Mouse (Mus musculus) forebrain, embryonic 11.5 days (tissue): ENCODE measurements around the gene Spock2. TPM values are rescaled to one million over a fixed set of nuclear protein-coding genes. Genes with fewer than 3 reads are reported as not detected.
A peak's percentile ranks its signal among the peaks of the same experiment; 100 is the strongest.

Source experiments
- ATAC-seq: fragments of 200-750 bp; cut with Nextera tagmentation; replicated peaks from 2 replicates; pipeline ENCODE4 v1.8.0; 2017; ENCODE audit warnings: moderate TSS enrichment; ENCODE audit not compliant: low FRiP score
- DNase-seq: peaks from one replicate; pipeline ENCODE4 v3.0.0-alpha.2; 2017; ENCODE audit warnings: low spot score
- H3K27ac ChIP-seq: fragments of 300-500 bp; sonication (generic); 2 replicates; pipeline ENCODE4 v1.5.1; 2014; ENCODE audit warnings: low read depth, low read length
- H3K27me3 ChIP-seq: fragments of 300-500 bp; sonication (generic); 2 replicates; pipeline ENCODE4 v1.6.1; 2014; ENCODE audit warnings: mild to moderate bottlenecking, low read length, mixed read lengths; ENCODE audit not compliant: control insufficient read depth, insufficient read depth
- H3K36me3 ChIP-seq: fragments of 300-500 bp; sonication (generic); 2 replicates; pipeline ENCODE4 v1.6.1; 2014; ENCODE audit warnings: mild to moderate bottlenecking, low read length, moderate library complexity, mixed read lengths; ENCODE audit not compliant: control insufficient read depth, insufficient read depth
- H3K4me1 ChIP-seq: fragments of 300-500 bp; sonication (generic); replicated peaks from 2 replicates; pipeline ENCODE4 v1.6.1; 2014; ENCODE audit warnings: low read length, mixed read lengths; ENCODE audit not compliant: control insufficient read depth, insufficient read depth
- H3K4me2 ChIP-seq: fragments of 300-500 bp; sonication (generic); 2 replicates; pipeline ENCODE4 v1.6.1; 2014; ENCODE audit warnings: low read depth, mild to moderate bottlenecking, low read length, moderate library complexity, mixed read lengths; ENCODE audit not compliant: severe bottlenecking
- H3K4me3 ChIP-seq: fragments of 300-500 bp; sonication (generic); 2 replicates; pipeline ENCODE4 v1.5.1; 2014; ENCODE audit warnings: low read depth, low read length
- H3K9ac ChIP-seq: fragments of 300-500 bp; sonication (generic); 2 replicates; pipeline ENCODE4 v1.6.1; 2014; ENCODE audit warnings: low read length
- H3K9me3 ChIP-seq: fragments of 300-500 bp; sonication (generic); 2 replicates; pipeline ENCODE4 v1.6.1; 2016; ENCODE audit warnings: low read length, mixed read lengths; ENCODE audit not compliant: control insufficient read depth
- WGBS: fragments of 180-500 bp; shearing (Covaris S2); extraction: QIAGEN DNeasy Blood & Tissue Kit; methylation state at CpG from one replicate; pipeline ENCODE4 v1.1.7; 2014; 5-methylcytosine and 5-hydroxymethylcytosine counted together
- polyA plus RNA-seq: library from polyadenylated mRNA; unstranded; fragments of >200 nt; fragmentation: Nextera tagmentation; extraction: Ambion mirVana; gene quantifications from 2 replicates; pipeline ENCODE4 v1.2.1, GENCODE M21; 2014

The Spock2 gene
- polyA plus RNA-seq, 1 experiment from 2014 or later, result 5.5 TPM

DNA sequence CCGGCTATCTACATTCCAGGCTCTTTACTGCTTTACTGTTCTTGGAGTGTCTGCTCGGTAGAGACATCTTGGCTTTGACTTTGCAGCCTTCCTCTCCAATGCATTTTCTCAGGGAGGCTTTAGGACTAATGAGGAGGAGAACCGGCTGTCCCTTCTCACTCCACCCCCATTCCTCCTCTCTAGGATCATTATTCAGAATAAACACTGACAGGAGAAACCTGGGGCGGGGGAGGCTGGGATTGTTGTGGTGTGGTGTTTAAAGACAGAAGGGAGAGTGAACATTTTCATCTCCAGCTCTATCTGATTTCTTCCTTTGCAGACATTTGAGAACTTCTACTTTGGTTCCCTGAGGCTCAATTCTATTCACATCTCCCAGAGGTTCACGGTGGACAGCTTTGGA is 8.2 kb upstream of the Spock2 start:
- DNase-seq, result no peak
- H3K27me3 ChIP-seq, result no peaks in the 10 kb centered on the region
- no peak overlapping the region for H3K27ac ChIP-seq
- H3K4me2 ChIP-seq, result no peak overlapping the region
- no peaks in the 10 kb centered on the region for H3K4me1 ChIP-seq
- WGBS, result 91% methylated on average over 5 of the region's 5 CpGs
- no peak for ATAC-seq
- no peaks in the 10 kb centered on the region for H3K9me3 ChIP-seq
- H3K36me3 ChIP-seq, result no peaks in the 10 kb centered on the region
- H3K9ac ChIP-seq, result no peak overlapping the region
- no peak overlapping the region for H3K4me3 ChIP-seq

DNA sequence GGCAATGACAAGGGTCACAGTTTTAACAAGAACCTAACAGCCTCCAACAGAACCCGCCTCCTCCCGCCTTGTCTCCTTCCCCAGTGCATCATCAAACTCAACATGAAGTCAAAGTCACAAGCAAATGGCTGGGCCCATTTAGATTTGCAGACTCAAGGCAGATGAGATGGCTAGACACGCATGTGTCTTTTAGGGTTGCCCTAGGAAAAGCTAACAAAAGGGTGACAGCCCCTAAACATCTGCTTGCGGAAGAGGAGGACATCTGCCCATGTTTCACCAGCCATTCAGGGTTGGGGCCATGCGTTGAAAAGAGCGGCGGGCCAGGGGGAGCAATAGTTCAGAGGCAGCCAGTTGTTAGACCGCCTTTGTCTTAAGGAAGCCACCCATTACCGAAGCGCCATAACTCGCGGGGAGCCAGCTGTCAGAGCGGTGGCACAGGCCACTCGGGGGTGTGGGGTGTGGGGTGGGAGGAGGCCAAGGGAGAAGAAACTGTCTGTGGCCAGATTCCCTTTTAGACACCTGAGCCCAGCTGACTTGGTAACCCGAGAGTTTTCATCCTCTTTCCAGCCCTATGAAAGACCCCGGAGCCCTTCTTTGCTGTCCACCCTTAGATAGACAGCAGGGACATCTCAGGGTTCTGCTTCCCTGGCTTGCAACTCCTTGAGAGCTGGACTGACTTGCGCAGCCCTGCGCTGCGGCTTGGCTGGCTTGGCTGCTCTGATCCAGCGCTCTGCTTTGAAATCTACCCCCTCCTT is 451 bp upstream of the Spock2 start:
- 16% methylated on average over 20 of the region's 20 CpGs for WGBS
- peak; percentile 34; the same call in 1 of the 2 replicates for ATAC-seq
- H3K9ac ChIP-seq, result peak overlapping the region; percentile 17; the same call in 1 of the 2 replicates
- H3K4me2 ChIP-seq, result peak overlapping the region; percentile 98
- peak overlapping the region; percentile 51 for H3K4me3 ChIP-seq
- H3K36me3 ChIP-seq, result no peaks in the 10 kb centered on the region
- DNase-seq, result no peak
- 0 out of 2 replicates have a peak overlapping the region, but pooled peaks have one; percentile 27 for H3K27ac ChIP-seq
- no peaks in the 10 kb centered on the region for H3K9me3 ChIP-seq
- peaks cover 22% of the 10 kb centered on the region; the same call in 1 of the 2 replicates for H3K4me1 ChIP-seq
- H3K27me3 ChIP-seq, result peaks cover 21% of the 10 kb centered on the region

DNA sequence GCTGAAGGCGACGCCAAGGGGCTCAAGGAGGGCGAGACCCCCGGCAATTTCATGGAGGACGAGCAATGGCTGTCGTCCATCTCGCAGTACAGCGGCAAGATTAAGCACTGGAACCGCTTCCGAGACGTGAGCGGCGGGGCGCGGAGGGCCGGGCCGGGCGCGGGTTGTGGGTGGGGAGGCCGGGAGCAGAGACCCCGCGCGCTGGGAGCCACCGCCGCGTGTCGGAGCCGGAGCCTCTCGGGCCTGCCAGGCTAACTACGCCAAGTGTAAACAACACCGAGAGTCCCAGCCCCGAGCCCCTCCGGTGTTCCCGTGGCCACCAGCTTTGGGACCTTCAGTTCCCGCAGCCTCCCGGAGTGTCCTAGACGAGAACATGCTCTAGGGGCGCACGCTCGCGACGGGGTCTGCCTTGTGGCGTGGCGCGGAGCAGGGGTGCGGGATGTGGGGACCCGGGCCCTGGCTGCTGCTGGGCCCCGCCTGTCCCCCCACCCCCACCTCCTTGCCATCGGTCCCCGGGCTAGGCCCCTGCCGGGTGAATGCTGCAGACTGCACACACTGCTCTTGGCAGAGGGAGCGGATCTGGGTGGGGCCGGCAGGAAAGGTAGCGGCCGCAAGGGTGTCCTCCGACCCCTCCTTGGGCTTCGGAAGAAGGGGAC is 640 bp downstream of the Spock2 start:
- under 1% methylated on average over 40 of the region's 57 CpGs for WGBS
- peak; percentile 64 for ATAC-seq
- H3K27me3 ChIP-seq, result peaks cover 21% of the 10 kb centered on the region

DNA sequence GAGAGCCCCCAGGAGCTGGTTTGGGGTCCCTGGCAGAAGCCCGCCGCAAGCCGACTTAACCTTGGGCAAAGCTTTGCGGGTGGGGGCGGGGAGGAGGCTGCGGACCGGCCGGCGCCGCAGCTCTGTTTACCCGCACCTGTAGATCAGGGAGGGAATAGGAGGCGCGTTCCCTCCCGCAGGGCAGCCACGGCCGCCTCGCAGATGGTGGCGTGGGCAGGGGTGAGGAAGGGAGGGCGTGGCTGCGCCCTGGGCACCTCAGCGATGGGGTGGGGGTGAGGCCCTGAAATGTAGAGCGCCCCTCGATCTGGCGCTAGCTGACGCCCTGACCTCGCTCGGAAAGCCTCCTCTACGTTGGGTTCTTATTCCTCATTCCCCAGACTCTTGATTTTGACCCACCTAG is 1.4 kb downstream of the Spock2 start:
- no peaks in the 10 kb centered on the region for H3K9me3 ChIP-seq
- H3K4me3 ChIP-seq, result peak overlapping the region; percentile 51
- peak overlapping the region; percentile 61 for H3K9ac ChIP-seq
- H3K4me1 ChIP-seq, result peaks cover 22% of the 10 kb centered on the region; the same call in 1 of the 2 replicates
- DNase-seq (no peak), ATAC-seq (no peak)
- H3K4me2 ChIP-seq, result peak overlapping the region; percentile 98
- H3K27ac ChIP-seq, result no peak overlapping the region
- H3K36me3 ChIP-seq, result no peaks in the 10 kb centered on the region
- peaks cover 21% of the 10 kb centered on the region for H3K27me3 ChIP-seq
- 1% methylated on average over 28 of the region's 28 CpGs for WGBS

More for the DNA sequence above, 640 bp downstream of the Spock2 start:
- Histone ChIP-seq H3K9me3 (no peaks in the 10 kb centered on the region), H3K4me3 (peak overlapping the region; percentile 51), H3K27ac (no peak overlapping the region), H3K9ac (peak overlapping the region; percentile 61), H3K36me3 (no peaks in the 10 kb centered on the region), H3K4me2 (peak overlapping the region; percentile 98), H3K4me1 (peaks cover 22% of the 10 kb centered on the region; the same call in 1 of the 2 replicates)
- DNase-seq, result peak; percentile 81

DNA sequence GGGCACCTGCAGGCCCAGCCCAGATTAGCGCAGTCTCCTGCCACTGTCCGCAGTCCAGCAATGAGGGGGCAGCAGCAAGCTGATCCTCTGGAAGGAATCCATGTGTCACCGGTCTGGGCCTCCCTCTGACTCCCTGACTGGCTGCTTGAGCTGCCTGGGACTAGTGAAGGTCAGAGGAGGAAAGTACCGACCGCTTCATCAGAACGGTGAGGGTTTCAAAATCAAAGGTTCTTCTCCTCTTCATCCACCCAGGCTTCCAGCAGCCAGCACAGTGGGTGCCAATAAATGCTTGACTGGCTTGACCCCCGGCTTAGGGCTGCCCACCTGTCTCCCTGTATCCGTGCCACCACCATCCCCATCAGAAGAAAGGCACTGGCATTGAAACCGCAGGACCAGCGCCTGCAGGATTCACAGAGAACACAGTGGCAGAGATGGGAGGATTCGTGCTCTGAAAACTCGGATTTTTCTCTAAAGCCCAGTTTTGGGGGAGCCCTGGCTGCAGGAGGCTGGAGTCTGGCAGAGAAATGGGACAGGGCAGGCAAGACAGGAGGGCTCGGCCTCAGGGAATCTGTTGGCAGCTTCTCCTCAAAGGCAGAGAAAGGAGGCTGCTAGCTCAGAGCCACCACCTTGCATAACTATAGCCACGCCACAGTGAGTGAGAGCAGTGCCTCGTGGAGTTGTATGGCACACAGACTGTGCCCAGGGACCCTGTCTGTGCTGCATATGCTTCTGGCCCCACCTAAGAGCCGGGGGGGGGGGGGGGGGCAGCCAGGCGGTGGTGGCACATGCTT is 2.5 kb downstream of the Spock2 start:
- no peak overlapping the region; the same call in 1 of the 2 replicates for H3K9ac ChIP-seq

DNA sequence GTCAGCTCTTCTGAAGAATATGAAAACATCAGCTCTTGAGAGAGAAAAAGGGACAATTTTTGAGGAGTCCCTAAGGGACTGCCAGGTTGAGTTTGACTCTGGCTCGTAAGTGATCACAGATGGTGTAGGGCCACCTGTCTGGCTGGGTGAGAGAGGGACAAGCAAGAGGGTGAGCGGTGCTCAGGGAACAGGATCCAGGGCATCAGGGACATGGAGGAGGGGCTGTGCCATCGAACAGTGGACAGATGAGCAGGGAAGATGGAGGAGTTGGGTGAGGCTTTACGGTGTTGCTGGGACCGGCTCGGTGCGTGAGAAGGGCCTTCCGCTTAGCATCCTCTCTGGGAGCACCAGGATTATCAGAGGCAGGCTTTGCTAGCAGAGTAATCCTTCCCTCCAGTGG is 3.3 kb downstream of the Spock2 start:
- Histone ChIP-seq H3K27ac (no peak overlapping the region), H3K36me3 (no peaks in the 10 kb centered on the region), H3K27me3 (peaks cover 21% of the 10 kb centered on the region), H3K4me2 (no peak overlapping the region), H3K4me3 (no peak overlapping the region), H3K9ac (no peak overlapping the region), H3K9me3 (no peaks in the 10 kb centered on the region), H3K4me1 (peaks cover 22% of the 10 kb centered on the region; the same call in 1 of the 2 replicates)
- ATAC-seq (no peak), DNase-seq (no peak)
- WGBS, result 82% methylated on average over 8 of the region's 8 CpGs

More for the DNA sequence above, 2.5 kb downstream of the Spock2 start:
- H3K27me3 ChIP-seq, result peaks cover 21% of the 10 kb centered on the region
- 31% methylated on average over 16 of the region's 17 CpGs for WGBS
- no peaks in the 10 kb centered on the region for H3K36me3 ChIP-seq
- no peak overlapping the region for H3K4me2 ChIP-seq
- H3K4me1 ChIP-seq, result peaks cover 22% of the 10 kb centered on the region; the same call in 1 of the 2 replicates
- ATAC-seq (no peak), DNase-seq (no peak)
- no peaks in the 10 kb centered on the region for H3K9me3 ChIP-seq
- H3K4me3 ChIP-seq, result no peak overlapping the region
- H3K27ac ChIP-seq, result no peak overlapping the region

DNA sequence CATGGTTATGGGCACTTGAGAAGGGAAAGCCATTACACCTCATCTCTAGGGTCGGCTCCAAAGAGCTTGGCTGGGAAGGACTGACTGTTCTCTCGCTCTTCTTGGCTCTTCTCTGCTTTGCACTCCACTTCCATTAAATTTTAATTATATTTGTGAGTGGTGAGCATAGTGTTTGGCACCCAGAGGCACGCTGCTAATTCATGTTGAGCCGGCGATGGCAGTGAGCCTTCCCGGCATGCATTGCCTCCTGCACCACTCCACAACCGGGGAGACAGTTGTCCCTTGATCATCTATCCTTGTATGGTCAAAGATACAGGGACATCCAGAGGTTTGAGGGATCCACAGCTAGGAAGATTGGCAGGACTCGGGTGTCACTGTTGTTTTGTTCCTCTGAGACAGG is 4.0 kb downstream of the Spock2 start:
- DNase-seq (no peak), ATAC-seq (no peak)
- WGBS, result 91% methylated on average over 8 of the region's 8 CpGs
- H3K27me3 ChIP-seq, result peaks cover 19% of the 10 kb centered on the region
- no peak overlapping the region for H3K27ac ChIP-seq
- H3K9me3 ChIP-seq, result no peaks in the 10 kb centered on the region
- no peak overlapping the region for H3K4me2 ChIP-seq
- H3K9ac ChIP-seq, result no peak overlapping the region
- H3K36me3 ChIP-seq, result no peaks in the 10 kb centered on the region
- H3K4me1 ChIP-seq, result peaks cover 22% of the 10 kb centered on the region; the same call in 1 of the 2 replicates
- H3K4me3 ChIP-seq, result no peak overlapping the region

DNA sequence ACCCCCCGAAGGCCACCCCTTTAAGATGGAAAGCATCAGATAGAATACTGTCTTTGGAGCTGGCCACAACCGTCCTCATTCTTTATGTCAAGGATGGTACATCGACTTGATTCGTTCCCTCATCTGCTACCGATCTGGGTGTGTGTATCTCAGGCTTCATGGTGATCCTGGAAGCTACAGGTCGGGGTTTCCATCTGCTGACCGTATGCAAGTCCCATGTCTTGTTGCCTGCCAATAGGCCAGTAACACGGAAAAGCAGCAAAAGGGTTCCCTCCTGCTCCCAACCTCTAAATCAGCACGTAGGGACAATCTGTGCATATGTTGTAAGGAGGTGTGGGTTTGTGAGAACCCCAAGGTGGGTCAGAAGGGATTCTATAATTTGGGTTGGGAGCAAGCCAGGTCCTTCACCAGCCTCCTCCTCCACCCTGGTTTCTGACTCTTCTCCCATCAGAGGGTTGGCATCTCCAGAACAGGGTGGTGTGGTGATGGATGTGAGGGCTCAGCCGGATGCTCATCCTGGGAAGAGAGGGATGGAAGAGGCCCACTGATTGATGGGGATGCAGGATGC is 5.0 kb downstream of the Spock2 start:
- WGBS, result 87% methylated on average over 10 of the region's 10 CpGs
- peaks cover 15% of the 10 kb centered on the region for H3K27me3 ChIP-seq
- no peak overlapping the region for H3K27ac ChIP-seq
- no peaks in the 10 kb centered on the region for H3K9me3 ChIP-seq
- H3K4me1 ChIP-seq, result peaks cover 23% of the 10 kb centered on the region; the same call in 1 of the 2 replicates
- no peak overlapping the region for H3K4me2 ChIP-seq
- H3K36me3 ChIP-seq, result no peaks in the 10 kb centered on the region
- ATAC-seq, result no peak
- H3K4me3 ChIP-seq, result no peak overlapping the region
- no peak overlapping the region for H3K9ac ChIP-seq
- DNase-seq, result no peak
